Mouse (Mus musculus) megakaryocyte, embryonic 14.5 days (primary cell): ENCODE measurements around the gene Tcp10c. TPM values are rescaled to one million over a fixed set of nuclear protein-coding genes. Genes with fewer than 3 reads are reported as not detected.
"Not testable (repeated sequence)": the region's sequence is repeated elsewhere in the genome, so short reads cannot be mapped to it uniquely, and the experiment has no call there.

ENCODE experiments used
- H3K27me3 ChIP-seq: replicated peaks from 2 replicates; pipeline ENCODE3; 2012; ENCODE audit warnings: inconsistent platforms
- H3K36me3 ChIP-seq: replicated peaks from 2 replicates; pipeline ENCODE3; 2012; ENCODE audit warnings: low read length, inconsistent platforms, mixed read lengths
- H3K4me1 ChIP-seq: 2 replicates; pipeline ENCODE4 v1.6.1; 2012; ENCODE audit warnings: inconsistent platforms
- H3K4me3 ChIP-seq: replicated peaks from 2 replicates; pipeline ENCODE3; 2012; ENCODE audit warnings: moderate library complexity, mild to moderate bottlenecking, inconsistent platforms
- H3K9me3 ChIP-seq: 2 replicates; pipeline ENCODE4 v1.6.1; 2012; ENCODE audit warnings: inconsistent platforms
- polyA plus RNA-seq: library from polyadenylated mRNA; stranded (reverse); fragments of >175 nt; gene quantifications from 2 replicates; pipeline ENCODE4 v1.2.3, GENCODE M21; 2012; ENCODE audit warnings: low replicate concordance; ENCODE audit not compliant: insufficient read depth

The Tcp10c gene
- polyA plus RNA-seq, 1 experiment: not detected

- H3K4me1 ChIP-seq, H3K4me3 ChIP-seq, H3K9me3 ChIP-seq, H3K36me3 ChIP-seq, H3K27me3 ChIP-seq: not testable (repeated sequence)
Measured at GRCm38 (mm10) chr17:13423373-13424024, 69.1 kb downstream of the Tcp10c start.

DNA sequence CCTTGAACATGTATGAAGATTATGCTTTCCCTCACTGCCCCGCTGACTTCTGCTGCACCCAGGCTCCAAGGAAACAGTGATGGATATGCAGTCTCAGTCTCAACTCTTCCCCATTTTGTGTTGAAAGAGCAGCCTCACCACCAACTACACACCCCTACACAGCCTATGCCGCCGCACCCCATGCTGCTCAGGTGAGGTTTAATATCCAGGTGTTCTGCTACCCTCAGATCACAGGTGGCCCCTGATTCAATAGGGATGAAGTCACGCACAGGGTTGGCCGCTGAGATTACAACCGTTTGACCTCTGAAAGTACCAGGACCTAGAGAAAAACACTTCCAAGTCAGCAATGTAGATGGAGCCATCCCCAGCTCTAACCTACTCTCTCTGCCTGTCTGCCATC is 69.9 kb downstream of the Tcp10c start:
- not testable (repeated sequence) for H3K9me3 ChIP-seq, H3K27me3 ChIP-seq, H3K36me3 ChIP-seq, H3K4me1 ChIP-seq, H3K4me3 ChIP-seq

DNA sequence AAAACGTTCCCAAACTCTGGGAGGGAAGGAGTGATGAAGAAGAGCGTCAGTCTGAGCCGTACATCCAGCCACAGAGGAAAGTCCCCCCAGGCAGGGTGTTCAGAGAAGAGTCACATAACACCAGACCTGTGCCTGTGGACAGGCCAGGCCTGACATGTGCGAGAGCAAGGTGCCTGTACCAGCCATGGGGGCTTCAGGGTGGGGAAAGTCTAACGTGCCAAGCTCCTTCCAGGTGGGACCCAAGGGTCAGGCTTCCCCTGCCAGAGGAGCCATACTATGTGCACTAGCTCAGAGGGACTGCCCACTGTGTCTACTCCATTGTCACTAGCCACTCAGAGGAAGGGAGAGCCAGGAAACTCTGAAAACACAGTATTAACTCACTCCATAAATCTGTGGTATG is 71.3 kb downstream of the Tcp10c start:
- H3K9me3 ChIP-seq, H3K27me3 ChIP-seq, H3K4me3 ChIP-seq, H3K36me3 ChIP-seq, H3K4me1 ChIP-seq: not testable (repeated sequence)

DNA sequence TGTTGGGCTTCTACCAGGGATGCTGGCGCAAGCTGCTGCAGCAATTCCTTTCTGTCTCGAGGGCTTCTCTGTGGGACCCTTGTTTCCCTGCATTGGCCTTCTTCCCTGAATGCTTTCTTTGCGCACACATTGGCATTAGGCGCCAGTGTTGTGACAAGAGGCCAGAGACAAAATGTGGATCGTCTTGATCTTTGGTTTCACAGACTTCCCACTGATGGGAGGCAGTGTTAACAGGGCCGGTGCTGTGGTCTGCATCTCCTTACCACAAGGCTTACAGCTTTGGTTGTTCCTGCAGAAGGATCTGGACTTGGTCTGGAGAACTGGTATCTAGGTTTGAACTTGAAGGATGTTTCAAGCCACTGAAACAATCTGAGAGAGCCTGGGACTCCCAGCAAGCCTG is 72.1 kb downstream of the Tcp10c start:
- not testable (repeated sequence) for H3K4me1 ChIP-seq, H3K4me3 ChIP-seq, H3K27me3 ChIP-seq, H3K36me3 ChIP-seq, H3K9me3 ChIP-seq

Other genes starting within 250 kb of the Tcp10c start
- 0.55 TPM in 1 of 2 replicates, not detected in the other for gene Unc93a, start 222.8 kb upstream of the Tcp10c start, polyA plus RNA-seq
- not detected in 2 replicates for gene Smok2a, start 133.4 kb upstream of the Tcp10c start, polyA plus RNA-seq
- gene Smok2b, start 124.3 kb upstream of the Tcp10c start, polyA plus RNA-seq: not detected in 2 replicates